Mouse (Mus musculus) cerebellum, adult 18-20 months (tissue): ENCODE measurements at regions not wholly inside any gene's neighbourhood (a gene's known extent, or its start where the extent isn't known, plus 50 kb on each side); places are given as distances from the start of the nearest gene placed in this dataset.

Source experiments
- DNase-seq, 2 experiments: peaks; one replicate each; pipeline ENCODE4 v3.0.0; 2021

- no peak for DNase-seq
Measured at GRCm38 (mm10) chr5:100982573-100982936, 137.0 kb downstream of the Gpat3 start.

- no peak for DNase-seq
Measured at GRCm38 (mm10) chr5:100981849-100982572, 136.5 kb downstream of the Gpat3 start.

GRCm38 (mm10) chr5:100976736-100977135 lies 131.2 kb downstream of the Gpat3 start:
- DNase-seq: no peak

DNA sequence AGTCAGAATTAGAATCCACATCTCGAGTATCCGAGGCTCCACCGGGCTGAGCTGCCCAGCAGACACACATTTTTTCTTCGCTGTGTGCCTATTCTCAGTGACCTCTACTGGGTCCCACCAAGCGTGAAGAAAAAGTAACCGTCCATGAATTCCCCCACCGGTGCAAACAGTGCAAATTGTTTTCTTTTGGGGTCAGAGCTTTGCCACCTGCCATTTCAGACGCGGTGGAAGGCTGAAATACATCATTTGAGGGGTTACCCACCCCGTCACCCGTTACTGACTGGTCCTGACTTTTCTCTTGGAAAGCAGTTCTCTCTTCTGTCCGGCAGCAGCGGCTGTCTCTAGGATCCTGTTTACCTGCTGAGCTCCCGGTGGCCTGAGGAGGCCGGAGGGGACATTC lies 105.7 kb downstream of the Gpat3 start:
- no peak for DNase-seq
